Mouse (Mus musculus): ENCODE data around the gene Ess2.
"Not testable (repeated sequence)": the region's sequence is repeated elsewhere in the genome, so short reads cannot be mapped to it uniquely, and the experiment has no call there.

The Ess2 gene

DNA sequence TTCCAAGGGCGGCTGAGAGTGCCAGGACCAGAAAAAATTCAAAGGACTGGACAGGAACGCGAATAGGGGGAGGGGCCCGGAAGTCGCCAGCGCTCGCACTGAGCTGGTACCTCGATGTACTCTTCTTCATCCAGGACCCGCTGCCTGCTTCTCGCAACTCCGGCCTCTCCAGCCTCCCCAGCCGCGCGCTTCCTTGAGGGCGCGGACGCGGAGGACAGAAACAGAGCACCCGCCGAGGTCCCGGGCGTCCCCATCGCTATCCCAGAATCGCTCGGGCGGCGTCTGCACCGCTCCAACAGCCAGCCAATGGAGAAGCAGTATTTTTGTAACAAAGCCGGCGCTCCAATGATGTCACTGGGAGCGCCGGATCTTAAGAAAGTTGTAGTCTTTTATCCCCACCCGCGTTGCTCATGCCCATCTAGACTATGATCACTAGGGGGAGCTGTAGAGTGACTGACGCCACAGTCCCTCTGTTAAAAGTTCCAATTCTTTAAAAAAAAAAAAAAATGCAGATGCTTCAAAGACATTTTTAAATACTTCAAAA lies at the start of gene Ess2:
Gene Ess2, minus strand, starts transcription at position 297 of the 544 bp plus-strand sequence.
- DNase-seq (ENCODE audit: low read depth): peak; percentile 98

DNA sequence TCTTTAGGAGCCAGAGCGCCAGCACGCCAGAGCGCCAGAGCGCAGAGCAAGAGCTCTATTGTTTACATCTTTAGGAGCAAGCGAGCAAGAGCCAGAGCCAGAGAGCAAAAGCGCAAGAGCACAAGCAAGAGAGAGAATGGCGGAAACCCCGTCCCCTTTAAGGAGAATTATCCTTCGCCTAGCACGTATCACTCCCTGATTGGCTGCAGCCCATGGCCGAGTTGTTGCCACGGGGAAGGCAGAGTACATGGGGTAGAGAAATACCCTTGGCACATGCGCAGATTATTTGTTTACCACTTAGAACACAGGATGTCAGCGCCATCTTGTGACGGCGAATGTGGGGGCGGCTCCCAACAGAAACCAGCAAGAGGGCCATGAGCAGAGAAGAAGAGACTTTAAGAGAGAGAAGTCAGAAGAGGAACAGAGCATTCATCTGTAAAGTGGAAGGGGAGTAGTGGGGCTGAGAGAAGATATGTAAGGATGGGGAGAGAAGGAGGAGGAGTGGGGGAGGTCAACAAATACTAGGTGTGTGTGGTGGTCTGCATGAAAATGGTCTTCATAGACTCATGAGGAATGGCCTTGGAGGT lies 45.0 kb upstream of the Ess2 start:
- DNase-seq (ENCODE audit: low read depth): not testable (repeated sequence)

DNA sequence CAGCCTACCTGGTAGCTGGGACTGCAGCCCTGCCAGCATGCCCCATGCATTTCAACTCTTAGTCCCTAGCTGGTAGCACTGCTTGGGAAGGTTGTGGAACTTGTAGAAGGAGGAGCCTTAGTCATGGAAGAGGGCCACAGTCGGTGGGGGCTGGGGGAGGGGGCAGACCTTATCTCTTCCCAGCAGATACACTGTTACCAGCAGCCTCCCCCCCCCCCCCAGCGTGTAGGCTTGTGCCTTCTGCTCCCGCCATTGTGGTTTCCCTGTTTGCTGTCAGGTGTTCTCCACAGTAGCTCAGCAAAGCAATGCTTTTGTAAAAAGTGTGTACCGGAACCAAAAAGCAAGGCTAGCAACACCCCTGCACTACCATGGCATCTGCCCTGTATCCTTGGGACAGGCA lies 40.5 kb upstream of the Ess2 start:
- no peak for DNase-seq (ENCODE audit: low read depth)

DNA sequence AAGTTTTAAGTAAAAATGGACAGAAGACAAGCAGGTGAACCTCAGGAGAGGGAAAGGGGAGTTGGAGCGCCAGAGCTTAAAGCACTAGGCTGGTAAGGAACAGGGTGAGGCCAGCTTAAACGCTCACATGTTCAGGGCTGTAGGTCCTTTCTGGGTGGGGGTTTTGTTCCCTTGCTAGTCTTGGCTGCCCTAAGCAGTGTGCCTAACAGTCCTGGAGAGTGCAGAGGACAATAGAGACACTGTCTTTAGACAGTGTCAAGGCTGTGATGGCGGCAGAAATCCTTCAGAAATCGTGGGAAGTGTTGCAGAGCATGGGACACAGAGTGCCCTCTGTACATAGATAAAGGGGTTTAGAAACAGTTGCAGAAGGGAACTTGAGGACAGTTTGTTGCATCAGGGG lies 38.9 kb upstream of the Ess2 start:
- DNase-seq (ENCODE audit: low read depth): no peak

DNA sequence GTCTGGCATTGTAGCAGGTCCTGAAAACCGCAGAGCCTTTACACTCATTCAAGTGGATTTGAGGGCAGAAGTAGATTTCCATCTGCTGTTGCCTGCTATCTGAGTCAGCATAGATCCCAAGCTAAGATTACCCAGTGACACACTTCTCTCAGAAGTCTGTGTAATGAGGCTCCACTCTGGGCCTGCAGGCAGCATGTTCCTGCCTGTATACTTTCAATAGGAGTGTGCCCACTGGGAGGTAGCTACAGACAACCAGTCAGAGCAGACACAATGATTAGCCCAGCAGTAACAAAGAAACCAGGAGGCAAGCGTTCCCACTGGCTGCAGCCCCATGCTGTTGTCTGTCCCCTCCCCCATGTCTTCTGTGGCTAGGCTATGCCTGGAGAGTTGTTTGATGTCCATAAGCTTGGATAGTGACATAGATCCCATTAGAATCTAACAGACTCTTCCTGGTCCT lies 38.3 kb upstream of the Ess2 start:
- DNase-seq (ENCODE audit: low read depth): peak; percentile 64

DNA sequence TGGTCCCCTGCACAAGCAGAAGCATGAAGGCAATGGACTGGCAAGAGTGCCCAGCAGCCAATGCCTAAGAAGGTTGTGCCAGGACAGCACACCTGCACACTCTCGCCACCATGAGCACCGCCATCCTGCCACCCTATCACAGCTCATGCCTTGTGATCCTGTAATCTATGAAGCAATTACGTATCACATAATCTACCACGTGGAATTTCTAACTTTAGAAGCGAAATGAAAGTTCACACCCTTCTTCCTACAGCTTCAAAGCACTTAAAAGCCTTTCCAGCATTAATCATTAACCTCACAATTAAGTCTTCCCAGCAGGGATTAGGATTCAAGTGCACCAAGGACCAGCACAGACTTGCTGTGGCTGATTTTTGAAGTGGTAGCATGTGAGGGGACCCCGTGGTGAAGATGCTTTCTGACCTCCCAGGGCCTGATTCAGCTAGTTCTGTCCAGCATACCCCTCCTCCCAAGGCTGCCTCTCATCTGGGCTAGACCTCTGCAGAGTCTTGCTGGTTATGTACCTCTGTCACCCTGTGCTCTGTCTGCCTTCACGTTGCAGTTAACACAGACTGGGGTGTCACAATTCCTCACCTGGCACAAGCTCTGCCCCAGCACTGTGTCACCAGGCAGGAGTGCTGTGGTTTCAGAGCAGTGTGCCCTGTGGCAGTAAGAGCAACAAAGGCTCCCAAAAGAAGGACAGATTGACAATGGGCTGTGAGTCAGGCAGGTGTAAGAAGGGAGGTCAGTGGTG lies 34.1 kb upstream of the Ess2 start:
- DNase-seq (ENCODE audit: low read depth): no peak

DNA sequence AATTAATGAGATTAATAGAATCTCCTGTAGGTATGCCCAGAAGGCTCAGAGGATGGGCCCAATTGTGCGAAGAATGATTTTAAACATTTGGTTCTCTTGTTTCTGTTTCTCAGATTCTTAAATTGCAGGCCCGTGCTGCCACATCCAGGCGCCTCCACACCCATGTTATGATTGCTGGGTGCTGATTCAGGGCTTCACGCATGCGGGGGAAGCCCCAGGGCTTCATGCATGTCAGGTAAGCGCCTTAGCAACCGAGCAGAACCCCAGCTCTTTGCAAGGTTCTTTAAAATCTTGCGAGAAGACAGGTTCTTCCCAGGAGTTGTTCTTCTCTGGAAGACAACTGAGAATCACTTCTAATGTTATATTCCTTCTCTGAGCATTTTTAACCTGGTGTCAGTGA lies 32.3 kb upstream of the Ess2 start:
- no peak for DNase-seq (ENCODE audit: low read depth)

DNA sequence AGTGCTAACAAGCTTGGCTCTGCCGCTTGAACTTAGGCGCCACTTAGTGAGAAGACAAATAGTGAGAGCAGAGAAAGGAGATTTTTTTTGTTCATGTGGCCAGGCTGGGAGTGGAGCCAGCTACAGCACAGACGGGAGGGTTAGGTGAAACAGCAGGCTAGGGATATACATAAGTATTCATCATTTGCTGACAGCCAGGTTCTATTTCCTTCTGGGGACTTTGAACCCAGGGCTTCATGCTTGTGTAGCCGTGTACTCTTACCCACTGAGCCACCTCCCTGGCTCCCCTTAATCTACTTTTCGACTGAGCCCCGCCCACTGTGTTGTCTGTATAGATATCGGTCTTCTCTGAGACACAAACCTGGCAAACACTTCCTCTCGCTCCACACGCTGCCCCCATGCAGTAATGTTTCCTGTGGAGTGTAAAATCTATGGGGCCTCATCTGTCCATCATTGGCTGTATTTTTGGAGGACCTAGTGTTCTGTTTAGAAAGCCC lies 28.2 kb upstream of the Ess2 start:
- peak; percentile 65 for DNase-seq (ENCODE audit: low read depth)

DNA sequence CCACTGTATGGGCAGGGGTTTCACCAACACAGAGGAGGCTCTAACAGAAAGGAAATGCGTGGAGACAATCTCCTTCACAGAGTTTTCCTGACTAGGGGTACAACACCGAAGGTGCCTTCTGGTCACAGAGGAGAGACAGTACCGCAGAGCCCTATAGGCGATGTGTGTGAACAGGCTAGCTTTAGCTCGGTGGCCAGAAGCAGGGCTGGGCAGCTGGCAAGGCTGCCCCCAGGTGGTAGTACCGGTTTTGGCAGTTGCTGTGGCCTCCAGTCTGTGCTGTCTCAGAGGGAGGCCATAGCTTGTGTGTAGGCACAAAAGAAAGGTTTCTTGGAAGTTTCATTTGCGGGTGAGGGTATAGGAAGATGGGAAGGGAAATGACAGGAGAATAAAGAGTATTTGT lies 27.7 kb upstream of the Ess2 start:
- DNase-seq (ENCODE audit: low read depth): peak; percentile 83

DNA sequence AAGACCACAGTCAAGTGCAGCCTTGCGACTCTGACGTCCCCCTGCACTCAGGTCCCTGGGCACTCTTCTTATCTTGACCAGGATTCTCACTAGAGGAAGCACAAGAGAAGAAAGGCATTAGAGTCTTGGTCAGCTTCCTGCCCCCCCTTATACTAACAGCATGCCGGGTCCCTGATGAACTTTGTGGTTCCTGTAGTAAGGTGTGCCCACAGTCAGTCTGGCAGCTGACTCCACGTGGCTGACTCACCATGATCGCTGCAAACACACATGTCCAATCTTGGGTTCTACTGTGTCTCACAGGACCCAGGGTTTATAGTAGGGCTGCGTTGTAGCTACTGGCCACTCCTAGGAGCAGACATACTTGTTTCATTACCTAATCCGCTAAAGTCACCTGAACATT lies 27.0 kb upstream of the Ess2 start:
- peak; percentile 16 for DNase-seq (ENCODE audit: low read depth)

DNA sequence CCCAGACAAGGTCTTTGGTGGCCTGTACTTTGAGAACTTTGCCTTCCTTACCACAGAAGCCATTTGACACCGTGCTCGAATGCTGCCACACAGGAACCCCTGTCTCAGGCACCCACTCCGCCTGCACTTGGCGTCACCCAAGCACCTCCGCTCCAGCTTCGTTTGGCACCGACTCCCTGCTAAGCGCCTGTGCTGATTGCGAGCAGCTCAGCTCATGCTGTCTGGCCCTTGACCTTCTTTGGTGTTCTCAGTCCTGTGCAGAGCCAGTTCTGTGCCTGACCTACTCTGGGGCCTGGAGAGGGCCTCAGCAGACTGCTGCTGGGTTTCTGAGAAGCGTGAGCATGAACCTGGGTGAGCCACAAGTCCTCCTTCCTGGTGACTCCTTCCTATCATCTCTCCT lies 25.6 kb upstream of the Ess2 start:
- no peak for DNase-seq (ENCODE audit: low read depth)

DNA sequence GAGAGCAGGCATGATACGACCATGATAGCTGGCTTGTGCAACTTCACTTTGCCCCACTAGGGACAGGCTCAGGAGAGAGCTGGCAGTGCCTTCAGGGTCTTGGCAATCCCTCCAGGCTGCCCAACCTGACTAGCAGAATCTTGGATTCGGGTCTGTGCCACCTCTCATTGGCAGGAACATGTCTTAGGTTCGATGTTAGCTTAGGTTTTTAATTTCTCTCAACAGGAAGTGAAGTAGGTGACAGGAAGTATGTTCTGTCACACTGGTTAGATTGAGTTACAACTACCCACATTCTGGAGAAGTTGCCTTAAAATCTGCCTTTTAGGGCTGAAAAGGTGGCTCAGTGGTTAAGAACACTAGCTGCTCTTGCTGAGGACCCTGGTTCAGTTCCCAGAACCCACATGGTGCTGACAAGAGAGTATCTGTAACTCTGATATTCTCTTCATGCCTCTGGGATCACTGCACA lies 23.3 kb upstream of the Ess2 start:
- DNase-seq (ENCODE audit: low read depth): no peak

DNA sequence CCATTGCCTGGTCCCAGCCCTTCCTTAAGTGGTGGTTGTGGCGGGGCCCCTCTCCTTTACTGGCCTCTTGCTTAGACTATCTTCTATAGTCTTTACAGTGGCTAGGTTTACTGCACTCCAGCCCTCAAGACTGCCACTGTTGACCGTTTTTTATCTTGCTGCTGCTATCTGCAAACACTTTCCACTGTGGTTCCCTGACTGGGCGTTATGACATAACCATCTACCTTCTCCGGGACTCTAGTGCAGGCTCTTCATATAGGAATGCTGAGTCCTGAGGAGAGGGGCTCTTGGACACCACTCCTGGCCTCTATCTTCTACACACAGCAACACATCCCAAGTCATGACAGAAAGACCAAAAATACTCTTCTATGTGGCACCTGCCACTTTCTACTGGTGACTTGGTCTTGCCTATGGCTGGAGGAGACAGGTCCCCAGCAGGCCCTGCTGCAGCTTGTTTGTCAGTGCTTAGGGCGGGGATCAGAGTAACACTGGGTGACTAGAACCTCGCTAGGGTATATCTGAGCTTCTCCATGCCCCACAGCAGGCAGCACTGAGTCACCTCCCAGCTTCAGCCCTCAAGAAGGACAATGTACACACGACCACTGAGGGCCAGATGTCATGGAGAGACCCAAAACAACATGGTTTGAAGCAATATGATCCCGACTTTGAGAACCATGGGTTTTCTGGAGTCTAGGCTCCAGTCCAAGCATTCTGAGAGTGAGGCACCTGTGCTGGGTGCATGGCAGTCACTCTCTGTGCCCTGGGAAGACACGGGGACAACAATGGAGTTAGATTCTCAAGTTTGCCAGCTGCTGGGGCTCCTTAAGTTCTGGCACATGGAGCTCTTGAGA lies 22.7 kb upstream of the Ess2 start:
- no peak for DNase-seq (ENCODE audit: low read depth)

DNA sequence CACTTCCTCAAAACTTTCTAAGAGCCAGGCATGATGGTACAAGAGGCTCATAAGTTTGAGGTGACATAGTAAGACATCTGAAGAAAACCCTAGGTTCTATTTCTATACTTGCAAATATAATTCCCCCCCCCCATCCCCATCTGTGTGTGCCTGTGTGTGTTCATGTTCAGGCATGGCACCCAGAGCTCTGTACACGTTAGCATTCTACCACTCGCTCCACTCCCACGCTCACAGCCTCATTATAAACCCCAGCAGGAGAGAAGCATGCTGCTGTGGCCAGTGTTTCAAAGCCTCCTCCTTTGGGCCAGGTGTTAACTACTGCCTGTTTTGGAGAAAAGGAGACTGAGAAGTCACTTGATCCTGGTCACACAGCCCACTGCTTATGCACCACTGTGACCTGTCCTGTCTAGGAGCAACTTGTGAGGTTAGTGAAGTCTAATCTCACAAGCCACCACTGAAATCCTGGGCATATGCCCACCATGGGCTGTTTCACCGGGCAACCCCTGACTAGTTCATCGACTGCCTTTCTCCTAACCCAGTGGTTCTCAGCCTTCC lies 20.8 kb upstream of the Ess2 start:
- no peak for DNase-seq (ENCODE audit: low read depth)

DNA sequence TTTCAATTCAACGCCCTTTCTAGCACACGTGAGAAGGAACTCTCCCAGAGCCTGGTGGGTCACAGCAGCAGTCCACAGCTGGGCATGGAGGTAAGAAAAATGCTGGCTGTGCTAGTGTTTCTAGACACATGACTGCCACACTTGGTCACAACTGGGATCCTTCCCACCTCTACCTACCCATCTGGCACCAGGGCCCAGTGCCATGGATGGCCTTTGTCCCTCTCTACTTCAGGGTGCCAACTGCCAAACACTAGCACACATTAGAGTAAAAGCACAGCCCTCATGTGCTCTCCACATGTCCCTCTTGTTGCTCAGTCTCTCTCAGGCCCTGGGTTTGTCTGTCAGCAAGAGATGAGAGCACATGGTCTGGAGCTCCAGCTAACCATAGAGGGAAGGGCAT lies 18.5 kb upstream of the Ess2 start:
- no peak for DNase-seq (ENCODE audit: low read depth)

DNA sequence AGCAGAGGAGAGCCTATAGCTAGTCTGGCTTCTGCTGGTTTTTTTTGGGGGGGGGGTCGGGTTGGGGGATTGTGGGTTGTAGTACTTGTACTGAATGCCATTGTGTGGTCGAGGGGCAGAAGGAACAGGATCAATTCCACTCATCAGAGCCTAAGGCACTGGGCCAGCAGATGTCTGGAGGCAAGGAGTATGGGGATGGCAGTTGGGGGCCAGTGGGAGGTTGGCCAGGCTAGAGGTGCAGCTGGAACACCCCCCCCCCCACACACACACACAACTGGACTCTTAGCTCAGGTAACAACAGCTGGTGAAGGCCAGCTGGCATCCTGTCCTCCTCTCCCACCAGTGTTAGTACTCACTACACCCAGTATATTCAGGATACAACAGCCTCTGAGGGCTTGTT lies 18.1 kb upstream of the Ess2 start:
- no peak for DNase-seq (ENCODE audit: low read depth)

DNA sequence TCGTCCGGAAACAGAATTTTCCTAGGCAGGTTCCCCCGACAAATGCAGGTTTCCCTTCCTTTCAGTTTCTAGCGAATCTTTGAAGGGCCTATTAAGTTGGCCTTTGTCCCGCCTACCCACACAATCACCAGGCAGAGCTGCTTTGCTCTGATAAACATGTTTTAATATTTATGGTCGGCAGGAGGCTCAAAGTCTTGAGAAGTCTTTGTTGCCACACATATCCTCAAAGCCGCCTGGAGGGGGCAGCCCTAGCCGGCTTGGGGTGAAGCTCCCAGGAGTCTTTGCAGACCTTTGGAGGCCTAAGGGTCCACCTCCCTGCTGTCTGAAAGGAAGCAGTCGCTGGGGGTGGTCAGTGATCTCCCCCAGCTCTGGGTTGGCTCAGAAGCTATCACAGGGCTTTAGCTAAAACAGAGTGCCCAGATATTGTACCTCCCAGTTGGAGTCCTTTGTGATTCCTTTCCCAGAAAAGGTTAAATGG lies 17.5 kb upstream of the Ess2 start:
- peak; percentile 93 for DNase-seq (ENCODE audit: low read depth)

DNA sequence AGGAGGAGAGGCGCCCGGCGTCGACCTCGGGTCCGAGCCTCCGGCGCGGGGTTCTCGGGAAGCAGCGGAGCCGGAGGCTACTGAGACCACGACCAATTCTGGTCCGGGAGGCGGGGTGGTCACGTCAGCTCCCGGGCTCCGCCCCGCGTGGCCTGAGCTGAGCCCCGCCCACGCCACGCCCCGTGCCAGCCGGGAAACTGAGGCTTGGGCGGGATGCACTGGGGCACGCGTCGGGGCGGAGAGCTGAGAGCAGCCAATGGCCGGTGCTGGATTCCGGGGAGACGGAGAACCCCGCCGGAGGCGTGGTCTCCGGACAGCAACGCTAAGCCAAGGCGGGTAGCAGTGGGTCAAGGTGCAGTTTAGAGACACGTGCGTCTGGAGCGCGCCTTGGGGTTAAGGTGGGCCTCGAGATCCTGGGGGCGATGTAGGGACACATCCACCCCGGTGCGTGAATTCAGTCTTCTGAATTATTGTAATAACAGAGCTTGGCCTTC lies 17.0 kb upstream of the Ess2 start, which contains the start of gene Slc25a1:
Gene Slc25a1, minus strand, starts transcription at position 133 of the 494 bp plus-strand sequence.
- DNase-seq (ENCODE audit: low read depth): peak; percentile 89

DNA sequence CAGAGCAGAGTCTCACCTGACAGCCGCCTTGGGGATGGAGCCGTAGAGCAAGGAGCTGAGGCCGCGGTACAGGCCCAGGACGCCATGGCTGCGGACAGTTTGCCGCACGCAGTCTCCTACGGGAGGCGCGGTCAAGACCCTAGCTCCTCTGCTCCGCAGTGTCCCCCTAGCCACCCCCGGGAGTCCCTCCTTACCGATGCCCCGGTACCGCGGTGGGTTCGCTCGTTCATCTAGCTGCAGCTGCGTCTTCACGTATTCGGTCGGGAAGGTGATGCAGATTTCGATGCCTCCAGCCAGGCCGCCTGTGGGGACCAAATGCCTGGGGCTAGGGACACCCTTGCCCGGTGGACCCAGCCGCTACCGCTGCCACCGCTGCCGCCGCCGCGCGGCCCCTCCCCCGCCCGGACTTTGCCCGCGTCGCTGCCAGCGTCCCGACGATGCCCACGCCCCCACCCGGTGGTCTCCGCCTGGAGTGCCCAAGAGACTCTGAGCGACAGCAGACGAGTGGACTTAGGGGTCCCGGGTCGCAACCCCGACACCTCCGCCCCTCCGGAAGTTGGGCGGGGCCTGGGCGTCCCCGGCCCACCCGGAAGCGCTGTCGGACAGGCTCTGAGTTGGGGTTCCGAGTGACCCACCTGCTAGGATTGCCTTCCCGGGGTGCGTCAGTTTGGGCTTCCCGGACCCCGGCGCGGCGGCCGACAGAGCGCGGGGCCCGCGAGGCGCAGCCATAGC lies 16.4 kb upstream of the Ess2 start:
- DNase-seq (ENCODE audit: low read depth): peak; percentile 19

DNA sequence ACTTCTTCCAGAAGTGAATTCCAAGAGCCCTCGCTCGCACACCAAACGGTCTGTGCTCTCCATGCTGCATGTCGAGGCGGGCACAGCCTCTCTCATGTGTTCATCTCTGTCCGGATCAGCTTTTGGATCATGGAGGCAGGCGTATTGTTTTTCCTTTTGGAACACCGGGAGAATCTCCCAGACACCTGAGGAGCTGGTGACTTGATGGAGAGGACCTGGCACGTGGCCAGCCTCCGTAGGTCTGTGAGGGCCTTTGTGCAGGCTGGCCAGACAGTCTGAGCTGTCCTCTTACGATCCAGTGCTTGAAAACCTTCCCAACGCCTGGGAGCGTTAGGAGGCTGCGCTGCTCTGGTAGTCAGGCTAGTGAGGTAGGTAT lies 11.0 kb upstream of the Ess2 start:
- DNase-seq (ENCODE audit: low read depth): no peak

All from NIH3T3 (cell line).